Mouse (Mus musculus) MEL (cell line): ENCODE measurements at regions not wholly inside any gene's neighbourhood (a gene's known extent, or its start where the extent isn't known, plus 50 kb on each side); places are given as distances from the start of the nearest gene placed in this dataset.

Experiments used
- BHLHE40 ChIP-seq: IDR thresholded peaks from 2 replicates; pipeline ENCODE4 v1.6.1; 2012; ENCODE audit warnings: low read depth, mild to moderate bottlenecking, inconsistent platforms, low read length, improper control_type of control experiment, borderline replicate concordance
- CTCF ChIP-seq, 3 experiments: IDR thresholded peaks in 2 of 3; conservative IDR thresholded peaks in 1 of 3; 2 replicates each; pipeline ENCODE4 v1.5.1; 2011 to 2012; ENCODE audit warnings: low read length in 3 of 3, low read depth in 2 of 3, mild to moderate bottlenecking in 2 of 3, improper control_type of control experiment in 1 of 3, inconsistent platforms in 1 of 3, mixed read lengths in 1 of 3, moderate library complexity in 1 of 3; ENCODE audit not compliant: control insufficient read depth in 1 of 3, insufficient read depth in 1 of 3, poor library complexity in 1 of 3, severe bottlenecking in 1 of 3
- JUND ChIP-seq: IDR thresholded peaks from 2 replicates; pipeline ENCODE4 v1.6.1; 2011; ENCODE audit warnings: low read depth, mild to moderate bottlenecking, improper control_type of control experiment, low read length
- KAT2A ChIP-seq: conservative IDR thresholded peaks from 2 replicates; pipeline ENCODE4 v1.6.1; 2012; ENCODE audit warnings: low read depth, low read length, improper control_type of control experiment, inconsistent platforms
- POLR2A ChIP-seq, 2 experiments: IDR thresholded peaks; 2 replicates each; pipeline ENCODE4 v1.6.1; 2011 to 2012; ENCODE audit warnings: low read length in 2 of 2, mild to moderate bottlenecking in 2 of 2, control low read depth in 1 of 2, improper control_type of control experiment in 1 of 2, low read depth in 1 of 2, moderate library complexity in 1 of 2; ENCODE audit not compliant: control insufficient read depth in 1 of 2, insufficient read depth in 1 of 2, poor library complexity in 1 of 2

DNA sequence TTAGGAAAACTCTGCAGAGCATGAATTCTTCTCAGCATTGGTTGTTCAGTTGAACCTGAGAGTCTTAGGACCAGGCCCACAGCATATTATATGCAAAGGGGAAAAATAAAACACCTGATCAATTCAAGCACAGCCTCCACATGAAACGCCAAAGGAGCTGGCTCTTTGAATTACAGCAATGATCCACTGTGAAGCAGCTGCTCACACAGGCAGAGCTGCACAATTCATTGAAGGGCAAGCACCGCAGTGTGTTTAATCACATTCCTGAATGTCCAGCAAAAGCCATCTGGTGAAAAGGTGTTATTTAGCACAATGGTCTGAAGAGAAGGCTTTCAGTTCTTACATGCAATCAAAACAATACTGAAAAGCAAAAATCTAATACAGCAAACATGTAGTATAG is 289.6 kb downstream of the Ccdc50 start:
- TF ChIP-seq JUND (no peak), CTCF (IDR thresholded peaks at IDR 0.05 in 2 of 3, conservative IDR thresholded peaks at IDR 0.05 in 1 of 3; ENCODE audit: control insufficient read depth in 1 of 3, insufficient read depth in 1 of 3, low read depth in 2 of 3, low read length in 3 of 3, poor library complexity in 1 of 3, severe bottlenecking in 1 of 3) (no peak), BHLHE40 (no peak), KAT2A (no peak), POLR2A (IDR thresholded peaks at IDR 0.05; ENCODE audit: control insufficient read depth in 1 of 2, insufficient read depth in 1 of 2, low read depth in 1 of 2, low read length in 2 of 2, poor library complexity in 1 of 2) (no peak)
